Comparison of ENCODE assay signal across 23 mouse cellular contexts in genomic region chr1:60898933-60899210, GRCm38 (mm10). TPM values are rescaled to one million over a fixed set of nuclear protein-coding genes. Genes with fewer than 3 reads are reported as not detected.
A peak's percentile ranks its signal among the peaks of the same experiment; 100 is the strongest.
DNase-seq lines count a peak whose midpoint lies in the region; ATAC-seq and TF ChIP-seq lines count a peak whose summit lies in the region.
"Had no signal": no experiment of that assay in that cellular context is flagged by ENCODE, and none has a peak within 500 bp of the region (broad histone marks: within the 10 kb centered on the region; RNA-seq: fewer than 3 reads in every experiment).

No protein-coding gene starts in this region.

- 59% methylated on average over 2 of the region's 2 CpGs for WGBS in heart, adult 2 months
- WGBS in lung, postnatal 0 days = 89% methylated on average over 2 of the region's 2 CpGs

- intact Hi-C loops in heart, adult 2 months (cut with DNase I) = loop anchor here (2.0 to 5.0 kb wide), 2 partner anchors 30 to 63 kb away; no protein-coding TSS in a partner anchor
- intact Hi-C loops in heart, postnatal 36 days (cut with DNase I) = no loop called here

- no peak overlapping the region for H3K4me2 ChIP-seq in lung, postnatal 0 days (replicated peaks; ENCODE audit: low read depth, low read length)
- H3K4me2 ChIP-seq: heart, embryonic 13.5 days; hindbrain, embryonic 13.5 days; intestine, embryonic 15.5 days had no signal

- H3K36me3 ChIP-seq in heart, adult 2 months (ENCODE audit: control insufficient read depth, insufficient read depth, low read length) = peaks cover 2% of the 10 kb centered on the region; the same call in 1 of the 2 replicates
- no peaks in the 10 kb centered on the region for H3K36me3 ChIP-seq in lung, postnatal 0 days (ENCODE audit: insufficient read depth, low read length)
- H3K36me3 ChIP-seq: embryonic facial prominence, embryonic 10.5 days; forebrain, embryonic 10.5 days; heart, embryonic 13.5 days; hindbrain, embryonic 13.5 days; intestine, embryonic 15.5 days had no signal

- no peaks in the 10 kb centered on the region for H3K27me3 ChIP-seq in heart, adult 2 months (ENCODE audit: control insufficient read depth, insufficient read depth, low read length)
- no peaks in the 10 kb centered on the region for H3K27me3 ChIP-seq in lung, postnatal 0 days (replicated peaks; ENCODE audit: insufficient read depth, low read length)
- H3K27me3 ChIP-seq: heart, embryonic 13.5 days; hindbrain, embryonic 13.5 days; intestine, embryonic 15.5 days had no signal

- no peak for DNase-seq in heart, adult 2 months
- DNase-seq in heart, postnatal 36 days = no peak
- peak; percentile 42 for DNase-seq in 416B (ENCODE audit: low read depth)
- peak; percentile 88 for DNase-seq in induced T-regulatory cell, adult 2 months (ENCODE audit: low read depth)
- DNase-seq in lung, postnatal 0 days (ENCODE audit: low spot score) = no peak
- no peak for DNase-seq in right cerebral cortex, postnatal 14 days
- no peak for DNase-seq in heart, postnatal 4 days
- DNase-seq: adrenal gland, postnatal 10 days; cerebellum, adult 2 months; cerebellum, postnatal 10 days; gastrocnemius, postnatal 10 days had no signal

- H3K4me1 ChIP-seq in heart, adult 2 months (ENCODE audit: control insufficient read depth, insufficient read depth, low read length) = peaks cover 5% of the 10 kb centered on the region; the same call in 1 of the 2 replicates
- peaks cover 2% of the 10 kb centered on the region; the same call in 1 of the 2 replicates for H3K4me1 ChIP-seq in brown adipose tissue, adult 24 weeks (ENCODE audit: control insufficient read depth, insufficient read depth, insufficient read length, low read length)
- H3K4me1 ChIP-seq in lung, postnatal 0 days (ENCODE audit: insufficient read depth, low read depth, low read length) = no peaks in the 10 kb centered on the region
- H3K4me1 ChIP-seq: embryonic facial prominence, embryonic 10.5 days; forebrain, embryonic 10.5 days; heart, embryonic 13.5 days; hindbrain, embryonic 13.5 days; intestine, embryonic 15.5 days had no signal

- TF ChIP-seq EP300 in heart, adult 2 months (IDR thresholded peaks at IDR 0.05; ENCODE audit: insufficient read depth, low read depth, low read length) = no peak
- TF ChIP-seq EP300 in lung, postnatal 0 days (IDR thresholded peaks at IDR 0.05) = no peak; the same call in 1 of the 2 replicates

- H3K79me2 ChIP-seq in heart, adult 2 months (replicated peaks; ENCODE audit: control insufficient read depth, insufficient read depth, low read length) = no peaks in the 10 kb centered on the region

- TF ChIP-seq POLR2A in heart, adult 2 months (IDR thresholded peaks at IDR 0.05; ENCODE audit: insufficient read depth, low read depth, low read length) = no peak

- H3K9me3 ChIP-seq in lung, postnatal 0 days (ENCODE audit: low read length) = no peaks in the 10 kb centered on the region
- H3K9me3 ChIP-seq: embryonic facial prominence, embryonic 10.5 days; forebrain, embryonic 10.5 days; heart, embryonic 13.5 days; hindbrain, embryonic 13.5 days; intestine, embryonic 15.5 days had no signal

- no peak overlapping the region for H3K9ac ChIP-seq in heart, adult 2 months (ENCODE audit: low read depth, low read length)
- H3K9ac ChIP-seq in lung, postnatal 0 days (replicated peaks; ENCODE audit: low read depth) = no peak overlapping the region
- H3K9ac ChIP-seq: heart, embryonic 13.5 days; hindbrain, embryonic 13.5 days; intestine, embryonic 15.5 days had no signal

- no peak for ATAC-seq in lung, postnatal 0 days
- ATAC-seq: forebrain, embryonic 14.5 days; hindbrain, postnatal 0 days; intestine, embryonic 15.5 days had no signal

- TF ChIP-seq CTCF in heart, adult 2 months (IDR thresholded peaks at IDR 0.05) = no peak
- no peak for TF ChIP-seq CTCF in lung, postnatal 0 days (IDR thresholded peaks at IDR 0.05)

- no peak overlapping the region for H3K4me3 ChIP-seq in heart, adult 2 months
- H3K4me3 ChIP-seq in brown adipose tissue, adult 24 weeks (ENCODE audit: insufficient read depth, low read depth, low read length) = no peak overlapping the region
- no peak overlapping the region for H3K4me3 ChIP-seq in lung, postnatal 0 days (ENCODE audit: low read depth, low read length)
- H3K4me3 ChIP-seq: embryonic facial prominence, embryonic 10.5 days; forebrain, embryonic 10.5 days; heart, embryonic 13.5 days; hindbrain, embryonic 13.5 days; intestine, embryonic 15.5 days had no signal

- peak overlapping the region; percentile 59 for H3K27ac ChIP-seq in heart, adult 2 months
- H3K27ac ChIP-seq in brown adipose tissue, adult 24 weeks (replicated peaks; ENCODE audit: low read depth, low read length) = peak overlapping the region; percentile 72
- no peak overlapping the region for H3K27ac ChIP-seq in lung, postnatal 0 days (ENCODE audit: low read length)
- H3K27ac ChIP-seq: embryonic facial prominence, embryonic 10.5 days; forebrain, embryonic 10.5 days; heart, embryonic 13.5 days; hindbrain, embryonic 13.5 days; hindbrain, postnatal 0 days; intestine, embryonic 15.5 days had no signal

RNA-seq across cellular contexts. Expression of gene Ctla4, which starts 12.1 kb away (rescaled TPM):
- total RNA-seq in heart, adult 2 months (2021) = under 1 TPM; 0.86 to 0.91 TPM
- polyA plus RNA-seq in heart, adult 2 months (2012; rRNA removed) = 0.74 and 2.0 TPM in 2 replicates
- total RNA-seq in heart, postnatal 36 days (2021) = 1 to 10 TPM in 1 of 2 experiments, under 1 TPM in 1; 1.00 to 1.1 TPM
- not detected in 2 replicates for polyA plus RNA-seq in brown adipose tissue, adult 24 weeks (2012; ENCODE audit: insufficient read depth, insufficient read length, missing spikeins)
- not detected in 2 replicates for polyA plus RNA-seq in lung, postnatal 0 days (2015; fragmentation: Nextera tagmentation; extraction: Ambion mirVana)
- total RNA-seq in heart, postnatal 4 days (2021) = not detected
- total RNA-seq: ES-E14; gastrocnemius, postnatal 10 days; gastrocnemius, postnatal 4 days; hindbrain, postnatal 0 days had no signal
- polyA plus RNA-seq: cerebellum, adult 2 months; embryonic facial prominence, embryonic 10.5 days; embryonic facial prominence, embryonic 14.5 days; forebrain, embryonic 10.5 days; forebrain, embryonic 14.5 days; heart, postnatal 0 days; hindbrain, embryonic 13.5 days; hindbrain, postnatal 0 days; intestine, embryonic 15.5 days had no signal

Comparison
In these comparisons a context has a peak if more than half of its experiments do, and no peak if none do; other contexts are left out.
1. DNase-seq: peak in 416B (single experiment) and induced T-regulatory cell, adult 2 months (single experiment); none in heart, adult 2 months (0 of 2), heart, postnatal 36 days (0 of 2), lung, postnatal 0 days (single experiment), right cerebral cortex, postnatal 14 days (single experiment) and heart, postnatal 4 days (single experiment).